Mouse (Mus musculus): ENCODE results near the gene Nsun2.
"Not testable (repeated sequence)": the region's sequence is repeated elsewhere in the genome, so short reads cannot be mapped to it uniquely, and the experiment has no call there.

Nsun2 gene

DNA sequence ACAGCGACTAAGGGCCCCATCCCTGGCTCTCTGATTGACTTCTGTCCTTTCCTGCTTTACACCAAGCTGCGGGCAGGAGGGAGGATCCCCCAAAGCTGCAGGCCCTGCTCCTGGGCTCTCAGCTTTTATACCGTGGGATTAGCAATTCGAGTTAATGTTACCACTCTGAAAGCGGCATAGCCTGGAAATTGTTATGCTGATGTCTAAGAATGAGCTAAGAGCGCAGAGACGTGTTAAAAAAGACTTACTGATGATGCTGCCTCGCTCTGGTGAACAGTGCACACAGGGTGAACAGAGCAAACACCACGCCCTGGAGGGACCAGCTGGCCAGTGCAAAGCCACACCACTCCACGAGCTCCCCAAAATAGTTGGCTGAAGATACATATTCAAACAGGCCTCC, 52.8 kb downstream of the Nsun2 start:
- no peak for DNase-seq (ENCODE audit: inconsistent age in 2 of 2, low spot score in 1 of 2)

DNA sequence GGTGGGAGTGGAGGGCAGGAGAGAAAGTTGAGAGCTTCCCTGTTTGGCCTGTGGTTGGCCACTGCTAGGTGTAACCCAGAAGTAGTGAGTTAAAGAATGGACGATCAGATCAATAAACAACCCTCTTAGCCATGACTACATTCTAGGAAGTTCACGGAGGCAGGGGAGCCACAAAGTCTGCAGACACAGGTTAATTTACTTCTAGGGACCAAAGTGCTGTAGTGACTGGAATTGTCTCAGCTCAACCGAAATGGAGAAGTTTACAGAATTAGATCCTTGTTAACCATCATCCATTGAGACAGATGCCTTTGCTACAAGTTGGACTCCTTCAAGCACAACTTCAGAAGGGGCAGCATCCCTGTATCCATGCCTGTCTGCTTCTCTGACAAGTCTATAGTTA, 54.3 kb downstream of the Nsun2 start:
- DNase-seq (ENCODE audit: inconsistent age in 2 of 2, low spot score in 1 of 2), result no peak

DNA sequence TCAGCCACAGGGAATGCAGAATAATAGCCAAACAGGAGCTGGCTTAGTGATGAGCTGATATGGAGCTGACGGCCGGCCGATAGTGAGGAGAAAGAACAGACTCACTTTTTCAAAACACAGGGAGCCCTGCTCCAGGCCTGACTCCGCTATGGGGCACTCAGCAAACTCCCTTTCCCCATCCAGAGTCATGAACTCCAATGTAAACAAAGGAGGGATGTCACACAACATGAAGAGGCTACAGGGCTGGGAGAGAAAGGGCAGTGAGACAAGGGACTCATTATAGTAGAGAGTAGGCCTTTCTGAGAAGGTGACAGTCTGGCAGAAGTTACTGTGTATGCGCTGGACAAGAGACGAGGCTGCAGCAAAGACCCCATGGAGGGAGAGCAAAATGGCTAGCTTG, 54.7 kb downstream of the Nsun2 start:
- DNase-seq (ENCODE audit: inconsistent age in 2 of 2, low spot score in 1 of 2), result no peak

DNA sequence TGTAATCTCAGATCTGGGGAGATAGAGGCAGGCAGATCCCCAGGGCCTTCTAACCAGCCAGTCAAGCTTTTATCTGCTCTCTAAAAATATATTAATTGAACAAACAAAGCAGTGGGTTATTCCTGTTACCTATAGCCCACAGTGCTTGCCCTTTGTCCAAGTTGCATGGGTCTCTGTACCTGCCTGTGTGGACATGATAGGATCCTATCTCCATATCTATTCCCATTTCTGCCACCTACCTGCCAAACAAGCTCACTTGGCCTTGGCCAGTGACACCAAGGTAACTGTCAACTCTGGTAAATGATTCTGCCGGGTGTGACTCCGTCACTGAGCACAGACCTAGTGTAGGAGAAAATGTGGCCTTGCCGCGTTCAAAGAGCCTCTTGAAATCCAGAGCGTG, 57.8 kb downstream of the Nsun2 start:
- DNase-seq (ENCODE audit: inconsistent age in 2 of 2, low spot score in 1 of 2), result no peak

DNA sequence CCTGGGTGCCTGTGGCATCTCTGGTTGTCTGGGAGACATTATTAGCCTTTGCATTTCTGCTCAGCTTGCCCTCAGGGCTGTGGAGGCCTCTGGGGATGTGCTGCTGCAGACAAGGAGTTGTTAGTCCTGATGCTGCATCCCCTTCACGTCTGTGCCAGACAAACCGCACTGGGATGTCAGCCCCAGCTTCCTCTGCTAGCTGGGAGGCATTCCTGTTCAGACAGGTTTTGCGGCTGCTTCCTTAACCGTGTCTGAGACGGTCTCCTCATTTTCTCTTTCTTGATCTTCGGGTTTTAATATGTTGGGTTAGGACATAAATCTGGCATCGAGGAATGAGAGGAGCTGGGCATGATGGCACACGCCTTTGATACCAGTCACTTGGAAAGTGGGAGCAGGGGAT, 58.7 kb downstream of the Nsun2 start:
- DNase-seq (ENCODE audit: inconsistent age in 2 of 2, low spot score in 1 of 2), result no peak

DNA sequence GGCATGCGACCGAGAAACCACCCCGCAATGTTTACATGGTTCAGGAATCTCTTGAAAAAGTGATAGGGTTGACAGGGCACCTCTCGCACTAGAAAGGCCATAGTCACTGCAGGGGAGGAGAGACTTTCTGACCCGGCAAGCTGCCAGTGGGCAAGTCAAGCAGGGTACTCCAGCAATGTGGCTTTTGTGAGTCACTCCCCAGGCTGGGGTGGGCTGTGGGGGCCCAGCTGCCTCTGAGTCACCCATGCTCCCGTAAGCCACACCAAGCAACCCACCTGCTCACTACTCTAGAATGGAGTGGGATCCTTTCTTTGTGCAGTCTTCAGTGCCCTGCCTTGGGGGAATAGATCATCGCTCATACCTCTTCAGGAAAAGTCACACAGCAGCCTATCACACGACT, 59.9 kb downstream of the Nsun2 start:
- no peak for DNase-seq (ENCODE audit: inconsistent age in 2 of 2, low spot score in 1 of 2)

DNA sequence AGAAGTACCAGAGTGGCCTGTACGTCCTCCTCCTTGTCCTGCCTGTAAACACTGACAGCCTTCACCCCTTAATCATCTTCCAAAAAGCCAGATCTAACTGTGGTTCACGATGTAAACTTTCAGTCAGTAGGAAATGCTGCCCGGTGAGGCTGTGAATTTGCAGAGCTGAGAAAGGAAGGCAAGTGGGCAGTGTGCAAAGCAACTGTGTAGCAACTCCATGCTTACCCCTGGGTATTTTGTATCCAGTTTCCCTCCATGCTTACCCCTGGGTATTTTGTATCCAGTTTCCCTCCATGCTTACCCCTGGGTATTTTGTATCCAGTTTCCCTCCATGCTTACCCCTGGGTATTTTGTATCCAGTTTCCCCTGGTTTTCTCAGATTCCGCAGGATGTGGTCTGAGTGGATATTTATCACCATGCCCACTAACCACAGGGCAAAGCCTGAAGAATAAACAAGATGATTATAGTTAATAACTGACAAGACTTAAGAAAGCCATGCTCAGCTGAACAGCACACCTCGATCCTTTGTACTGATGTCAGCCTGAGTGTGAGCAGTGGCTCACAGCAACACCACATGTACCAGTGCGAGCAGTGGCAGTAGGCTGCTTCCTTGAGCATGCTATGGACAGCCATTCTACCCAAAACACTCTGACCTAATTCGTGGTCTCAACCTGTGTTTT, 61.2 kb downstream of the Nsun2 start:
- DNase-seq (ENCODE audit: inconsistent age in 2 of 2, low spot score in 1 of 2), result no peak

DNA sequence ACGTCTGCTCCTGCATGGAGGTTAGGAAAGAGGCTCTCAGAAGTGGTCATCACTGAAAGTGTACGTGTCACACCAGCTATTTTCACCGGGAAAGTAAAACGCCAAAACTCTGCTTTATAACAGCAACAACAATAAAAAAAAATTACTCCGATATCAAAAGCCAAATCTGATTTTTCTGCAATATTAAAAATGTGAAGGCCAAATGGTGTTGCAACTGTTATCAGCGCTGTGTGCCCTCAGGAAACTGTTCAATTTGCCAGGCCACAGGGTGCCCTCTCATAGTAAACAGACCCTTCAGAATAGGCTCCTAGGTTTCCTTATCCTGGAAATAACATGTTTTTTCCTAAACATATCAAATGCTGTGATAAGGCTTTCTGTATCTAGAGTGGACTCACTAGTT, 62.4 kb downstream of the Nsun2 start:
- peak in 1 of 2 experiments; percentile 75 for DNase-seq (ENCODE audit: inconsistent age in 2 of 2, low spot score in 1 of 2)

DNA sequence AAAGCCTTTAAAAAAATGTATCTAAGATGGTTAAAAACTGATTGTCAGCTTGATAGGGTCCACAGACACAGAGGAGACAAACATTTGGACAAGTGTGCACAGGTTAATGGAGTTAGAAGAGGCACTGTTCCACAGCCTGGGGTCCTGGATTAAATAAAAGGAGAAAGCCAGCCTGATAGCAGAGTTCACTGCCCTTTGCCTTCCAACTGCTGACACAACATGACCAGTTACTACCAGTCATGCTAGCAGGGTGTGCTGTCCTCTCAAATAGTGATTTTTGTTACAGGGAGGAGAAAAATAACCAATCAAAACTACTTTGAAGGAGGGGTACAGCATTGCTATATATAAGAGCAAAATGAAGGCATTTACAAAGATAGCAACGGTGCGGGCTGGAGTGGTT, 63.0 kb downstream of the Nsun2 start:
- no peak for DNase-seq (ENCODE audit: inconsistent age in 2 of 2, low spot score in 1 of 2)

DNA sequence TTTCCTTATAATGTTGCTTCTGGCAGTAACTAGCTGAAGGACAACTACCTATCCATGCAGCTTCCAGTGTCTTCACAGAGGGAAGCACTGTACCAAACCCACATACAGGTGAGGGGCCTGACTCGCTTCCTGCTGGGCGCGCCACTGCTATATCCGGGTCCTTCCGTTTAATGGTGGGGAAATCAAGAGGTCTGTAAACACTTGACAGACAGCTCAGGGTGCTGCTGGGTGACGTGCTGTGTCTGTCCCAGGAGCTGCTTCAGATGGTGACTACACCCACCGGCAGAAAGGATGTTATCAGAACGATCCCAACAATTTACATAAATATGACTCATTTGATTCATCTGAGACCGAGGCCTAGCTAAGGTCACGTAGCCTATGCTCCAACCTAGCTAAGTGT, 65.3 kb downstream of the Nsun2 start:
- no peak for DNase-seq (ENCODE audit: inconsistent age in 2 of 2, low spot score in 1 of 2)

DNA sequence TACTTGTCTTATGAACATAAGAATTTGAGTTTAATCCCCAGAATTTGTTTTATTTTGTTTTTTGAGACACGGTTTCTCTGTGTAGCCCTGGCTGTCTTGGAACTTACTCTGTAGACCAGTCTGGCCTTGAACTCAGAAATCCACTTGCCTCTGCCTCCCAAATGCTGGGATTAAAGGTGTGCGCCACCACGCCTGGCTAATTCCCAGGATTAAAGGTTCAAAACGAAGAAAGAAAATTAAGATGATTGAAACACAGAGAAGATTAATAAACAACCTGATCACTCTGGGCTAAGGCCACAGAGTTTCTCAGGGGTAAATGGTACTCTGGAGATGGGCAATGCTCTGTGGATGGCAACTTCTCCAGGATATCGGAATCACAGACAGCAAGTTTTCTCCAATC, 67.3 kb downstream of the Nsun2 start:
- DNase-seq (ENCODE audit: inconsistent age in 2 of 2, low spot score in 1 of 2), result not testable (repeated sequence)

DNA sequence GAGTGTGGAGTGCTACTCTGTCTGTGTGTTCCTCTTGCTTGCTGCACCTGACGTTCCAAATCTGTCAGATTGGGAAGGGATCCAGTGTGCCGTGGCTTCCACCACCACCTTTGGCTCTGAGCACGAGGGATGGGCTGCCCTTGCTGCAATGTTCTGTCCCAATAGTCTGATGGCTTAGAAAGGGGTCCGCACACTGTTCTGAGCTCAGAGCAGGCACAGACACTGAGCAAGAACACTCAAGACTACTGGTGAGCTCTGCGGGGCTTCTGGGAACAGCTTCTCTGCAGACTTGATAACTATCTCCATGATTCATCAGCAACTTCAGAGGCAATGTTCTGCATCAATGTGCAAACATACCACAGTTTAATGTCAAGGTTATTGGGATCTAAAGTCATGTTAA, 67.8 kb downstream of the Nsun2 start:
- DNase-seq (ENCODE audit: inconsistent age in 2 of 2, low spot score in 1 of 2), result peak; percentile 53 to 84

DNA sequence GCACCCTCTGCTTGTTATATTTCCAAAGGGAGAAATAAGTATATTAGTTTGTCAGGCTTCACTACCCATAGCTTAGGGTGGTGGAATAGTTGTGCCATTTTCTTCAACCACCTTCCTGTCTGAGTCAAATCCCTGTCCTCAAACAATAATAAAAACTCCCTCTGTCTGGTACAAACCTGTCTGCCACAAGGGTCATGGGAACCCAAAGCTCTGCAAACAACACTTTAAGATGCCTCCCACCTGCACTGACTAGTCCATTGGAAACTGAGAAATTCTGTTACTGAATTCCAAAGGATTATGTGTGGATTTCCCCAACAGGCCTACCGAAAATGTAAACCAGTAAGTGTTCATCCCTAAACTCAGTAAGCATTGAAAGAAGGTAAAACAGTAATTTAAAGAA, 71.1 kb downstream of the Nsun2 start:
- no peak for DNase-seq (ENCODE audit: inconsistent age in 2 of 2, low spot score in 1 of 2)

DNA sequence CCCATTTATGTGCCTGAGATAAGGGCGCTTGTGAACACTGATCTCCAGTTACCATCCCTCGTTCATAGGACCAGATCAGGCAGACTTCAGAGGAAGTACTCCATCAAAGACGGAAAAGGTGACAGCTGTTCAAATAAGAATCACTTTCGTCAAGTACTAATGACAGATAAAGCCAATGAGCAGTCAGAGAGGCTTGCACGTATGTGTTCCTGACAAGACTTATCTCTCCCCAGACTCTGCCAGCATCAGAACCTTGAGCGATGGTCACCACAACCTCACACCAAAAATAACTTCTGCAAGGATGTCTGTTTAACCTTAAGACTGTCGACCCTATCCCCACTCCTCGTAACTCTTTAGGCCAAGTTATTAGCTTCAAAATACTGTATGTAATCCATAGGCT, 75.2 kb downstream of the Nsun2 start:
- no peak for DNase-seq (ENCODE audit: inconsistent age in 2 of 2, low spot score in 1 of 2)

DNA sequence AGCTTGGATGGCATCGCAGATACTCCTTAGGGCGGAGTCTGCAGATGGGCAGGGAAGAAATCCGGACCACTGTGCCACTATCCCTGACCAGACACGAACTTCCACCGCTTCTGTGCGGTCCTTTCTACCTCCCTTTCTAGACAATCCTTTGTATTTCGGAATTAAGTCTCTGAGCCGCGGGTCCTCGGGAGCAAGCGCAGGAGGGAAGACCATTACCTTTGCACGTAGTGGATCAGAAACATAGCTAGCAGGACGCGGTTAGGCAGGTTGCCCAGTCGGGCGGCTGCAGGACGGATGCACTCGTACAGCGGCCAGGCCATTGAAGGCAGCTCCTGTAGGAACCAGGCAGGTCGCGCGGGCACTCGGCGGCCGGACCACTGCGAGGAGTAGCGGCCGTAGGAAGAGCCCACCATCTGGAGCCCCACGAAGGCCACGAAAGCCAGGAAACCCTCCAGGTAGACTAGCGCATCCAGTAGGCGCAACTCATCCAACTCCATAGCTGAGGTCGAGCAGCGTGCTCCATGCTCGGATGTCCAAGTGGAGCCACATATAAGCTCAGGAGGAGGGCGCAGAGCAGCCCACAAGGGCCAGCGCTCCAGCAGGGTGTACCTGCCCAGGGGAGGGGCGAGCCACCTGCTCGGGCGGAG, 77.3 kb downstream of the Nsun2 start:
- peak in 1 of 2 experiments; percentile 75 for DNase-seq (ENCODE audit: inconsistent age in 2 of 2, low spot score in 1 of 2)

DNA sequence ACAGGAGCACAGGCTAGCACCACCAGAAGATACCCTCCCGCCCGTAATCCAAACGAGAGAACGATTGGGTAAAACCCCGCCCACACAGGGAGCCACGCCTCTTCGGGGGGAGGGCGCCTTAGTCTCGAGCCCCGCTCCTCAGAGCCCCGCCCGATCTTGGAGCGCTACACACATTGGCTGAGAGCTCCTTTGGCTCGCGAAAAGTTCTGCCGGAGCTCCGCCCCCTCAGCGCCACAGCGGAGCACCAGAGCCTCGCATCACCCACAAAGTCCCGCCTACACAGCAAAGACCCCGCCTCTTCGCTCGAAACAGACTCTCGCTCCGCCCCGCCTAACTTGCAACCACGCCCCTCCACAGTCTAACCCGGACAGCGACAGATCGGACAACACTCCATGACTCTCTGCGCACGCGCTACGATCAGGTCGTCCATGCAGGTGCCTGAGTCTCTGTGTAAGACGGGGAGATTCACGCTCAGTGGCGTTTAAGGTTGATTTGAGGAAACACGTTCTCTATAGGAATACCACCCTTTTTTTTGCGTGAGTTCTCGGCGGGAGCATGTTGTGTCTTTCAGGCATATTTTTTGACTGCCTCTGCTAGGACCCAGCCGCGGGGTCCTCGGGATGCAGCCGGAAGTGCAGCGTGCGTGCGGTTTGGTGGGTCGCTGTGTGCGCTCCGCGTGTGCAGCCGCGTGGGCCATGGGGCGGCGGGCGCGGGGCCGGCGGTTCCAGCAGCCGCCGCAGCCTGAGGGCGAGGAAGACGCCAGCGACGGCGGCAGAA, 78.0 kb downstream of the Nsun2 start, which contains the start of gene Srd5a1:
Gene Srd5a1, minus strand, starts transcription at position 45 of the 777 bp plus-strand sequence.
- DNase-seq (ENCODE audit: inconsistent age in 2 of 2, low spot score in 1 of 2), result peak; percentile 100

DNA sequence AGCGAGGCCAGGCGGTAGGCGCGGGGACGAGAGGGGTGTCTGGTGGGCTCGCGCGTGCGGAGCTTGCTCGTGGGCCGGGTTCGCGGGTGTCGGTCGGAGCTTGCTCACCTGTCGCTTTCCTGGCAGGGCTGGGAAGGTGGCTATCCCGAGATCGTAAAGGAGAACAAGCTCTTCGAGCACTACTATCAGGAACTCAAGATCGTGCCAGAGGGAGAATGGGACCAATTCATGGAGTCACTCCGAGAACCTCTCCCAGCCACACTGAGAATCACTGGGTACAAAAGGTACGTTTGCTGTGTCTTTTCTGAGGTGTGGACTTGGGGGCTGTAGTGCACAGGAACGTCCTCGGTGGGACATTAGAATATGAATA, 78.6 kb downstream of the Nsun2 start:
- DNase-seq (ENCODE audit: inconsistent age in 2 of 2, low spot score in 1 of 2), result no peak

DNA sequence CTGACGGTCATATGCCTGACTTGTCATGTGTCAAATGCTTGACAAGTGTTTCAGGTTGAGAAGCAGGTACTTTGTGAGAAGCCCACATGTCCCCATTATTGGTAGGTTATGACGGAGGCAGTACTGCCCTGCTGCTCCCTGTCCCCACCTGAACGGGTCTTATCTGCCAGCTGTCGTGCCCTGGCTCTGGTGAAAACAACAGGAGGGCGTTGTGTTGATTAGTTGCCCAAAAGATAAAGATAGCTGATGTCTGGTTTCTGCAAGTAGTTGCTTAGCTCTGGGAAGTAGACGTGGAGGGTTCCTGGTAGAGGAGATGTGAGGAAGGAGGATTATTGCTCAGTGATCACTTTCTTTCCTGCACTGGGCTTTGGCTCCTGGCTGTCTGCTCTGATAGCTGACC, 83.2 kb downstream of the Nsun2 start:
- no peak for DNase-seq (ENCODE audit: inconsistent age in 2 of 2, low spot score in 1 of 2)

DNA sequence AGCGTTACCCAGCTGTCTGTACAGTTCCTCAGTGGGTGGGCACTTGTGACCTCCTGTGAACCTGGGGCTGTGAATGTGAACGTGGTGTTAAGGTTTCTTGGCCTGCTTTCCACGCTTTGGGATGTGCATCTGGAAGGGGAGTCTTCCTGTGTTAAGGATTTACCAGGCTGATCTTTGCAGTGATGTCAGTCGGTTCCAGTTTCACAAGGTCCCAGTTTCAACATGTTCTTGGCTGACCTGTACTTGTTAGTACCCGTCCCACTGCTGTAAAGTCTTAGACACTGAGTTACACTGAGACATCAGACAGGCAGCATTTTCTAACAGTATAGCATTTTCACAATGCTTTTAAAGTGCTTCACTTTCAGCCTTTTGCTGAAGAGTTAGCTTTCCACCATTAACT, 90.3 kb downstream of the Nsun2 start:
- no peak for DNase-seq (ENCODE audit: inconsistent age in 2 of 2, low spot score in 1 of 2)

DNA sequence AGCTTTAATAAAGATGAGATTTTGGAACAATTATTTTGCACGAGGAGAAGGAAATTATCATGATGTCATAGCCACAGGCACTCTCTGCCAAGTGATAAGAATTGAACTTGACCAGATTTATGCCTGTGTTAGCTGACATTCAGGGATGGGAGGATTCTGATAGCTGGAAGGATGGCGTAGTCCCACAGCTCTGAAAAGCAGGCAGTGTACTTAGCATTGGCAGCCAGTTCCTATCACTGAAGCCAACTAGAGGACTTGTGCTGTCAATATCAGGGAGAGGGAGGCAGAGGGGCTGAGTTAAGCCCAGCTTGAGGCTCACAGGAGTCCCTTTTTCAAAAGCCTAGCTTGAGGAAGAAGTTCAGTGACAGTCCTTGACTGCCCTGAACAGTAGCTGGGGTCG, 91.0 kb downstream of the Nsun2 start:
- no peak for DNase-seq (ENCODE audit: inconsistent age in 2 of 2, low spot score in 1 of 2)

DNA sequence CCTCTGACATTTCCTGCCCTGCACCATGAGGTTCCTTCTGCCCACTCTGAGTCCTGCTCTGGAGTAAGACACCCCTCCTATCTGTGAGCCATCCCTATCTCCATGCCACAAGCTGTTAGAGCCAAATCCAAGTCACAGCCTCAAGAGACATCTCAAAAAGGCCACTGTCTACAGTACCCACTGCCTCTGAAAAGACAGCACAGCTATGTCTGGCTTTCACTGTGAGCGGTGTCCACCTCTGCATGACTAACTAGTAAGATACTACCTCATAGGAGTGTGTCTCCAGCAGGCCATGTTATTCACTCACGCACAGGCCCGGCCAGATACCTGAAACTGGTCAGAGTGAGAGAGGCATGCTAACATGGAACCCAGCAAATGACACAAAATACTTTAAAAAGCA, 94.4 kb downstream of the Nsun2 start:
- peak in 1 of 2 experiments; percentile 1 for DNase-seq (ENCODE audit: inconsistent age in 2 of 2, low spot score in 1 of 2)

DNA sequence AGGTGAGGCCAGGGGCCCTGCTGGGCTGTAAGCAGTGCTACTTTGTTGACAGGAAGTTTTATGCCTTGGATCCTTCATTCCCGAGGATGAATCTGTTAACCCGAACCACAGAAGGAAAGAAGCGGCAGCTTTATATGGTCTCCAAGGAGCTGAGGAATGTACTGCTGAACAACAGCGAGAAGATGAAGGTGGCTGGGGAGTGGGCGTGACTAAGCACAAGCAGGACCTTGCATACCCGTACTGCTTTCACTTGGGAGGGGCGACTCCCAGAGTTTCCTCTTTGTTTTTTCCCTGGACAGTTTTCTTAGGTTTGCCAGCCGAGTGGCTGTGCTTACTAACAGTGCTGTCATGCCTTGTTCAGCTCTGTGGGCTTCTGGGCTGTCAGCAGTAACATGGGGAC, 97.0 kb downstream of the Nsun2 start:
- DNase-seq (ENCODE audit: inconsistent age in 2 of 2, low spot score in 1 of 2), result peak in 1 of 2 experiments; percentile 1
